Mouse (Mus musculus) stomach, embryonic 15.5 days (tissue): ENCODE data around the gene Gm17455. TPM values are rescaled to one million over a fixed set of nuclear protein-coding genes. Genes with fewer than 3 reads are reported as not detected.

Source experiments
- ATAC-seq: fragments of 200-750 bp; cut with Nextera tagmentation; 2 replicates; pipeline ENCODE4 v1.8.0; 2017; ENCODE audit warnings: low read depth, moderate number of reproducible peaks, moderate TSS enrichment; ENCODE audit not compliant: insufficient read depth, low FRiP score
- H3K27ac ChIP-seq: fragments of 300-500 bp; sonication (generic); 2 replicates; pipeline ENCODE4 v1.5.1; 2015; ENCODE audit warnings: mild to moderate bottlenecking, inconsistent platforms
- H3K27me3 ChIP-seq: fragments of 300-500 bp; sonication (generic); replicated peaks from 2 replicates; pipeline ENCODE4 v1.6.1; 2015; ENCODE audit warnings: inconsistent platforms
- H3K36me3 ChIP-seq: fragments of 300-500 bp; sonication (generic); 2 replicates; pipeline ENCODE4 v1.6.1; 2015; ENCODE audit warnings: inconsistent platforms
- H3K4me1 ChIP-seq: fragments of 300-500 bp; sonication (generic); 2 replicates; pipeline ENCODE4 v1.6.1; 2015; ENCODE audit warnings: inconsistent platforms
- H3K4me2 ChIP-seq: fragments of 300-500 bp; sonication (generic); 2 replicates; pipeline ENCODE4 v1.6.1; 2015; ENCODE audit warnings: mild to moderate bottlenecking, inconsistent platforms
- H3K4me3 ChIP-seq: fragments of 300-500 bp; sonication (generic); replicated peaks from 2 replicates; pipeline ENCODE4 v1.5.1; 2015; ENCODE audit warnings: inconsistent platforms
- H3K9ac ChIP-seq: fragments of 300-500 bp; sonication (generic); 2 replicates; pipeline ENCODE4 v1.6.1; 2015; ENCODE audit warnings: inconsistent platforms
- H3K9me3 ChIP-seq: fragments of 300-500 bp; sonication (generic); 2 replicates; pipeline ENCODE4 v1.6.1; 2016; ENCODE audit warnings: inconsistent platforms
- WGBS: fragments of 180-500 bp; shearing (Covaris S2); methylation state at CpG from one replicate; pipeline ENCODE4 v1.1.7; 2015; 5-methylcytosine and 5-hydroxymethylcytosine counted together
- polyA plus RNA-seq: library from polyadenylated mRNA; unstranded; fragments of >200 nt; fragmentation: Nextera tagmentation; extraction: Ambion mirVana; gene quantifications from 2 replicates; pipeline ENCODE4 v1.2.1, GENCODE M21; 2015

The Gm17455 gene
- polyA plus RNA-seq, 1 experiment from 2014 or later: 0.98 TPM

GRCm38 (mm10) chr10:60361615-60362309, 37.8 kb upstream of the Gm17455 start:
- Histone ChIP-seq H3K4me2 (no peak overlapping the region), H3K4me3 (no peak overlapping the region), H3K36me3 (no peaks in the 10 kb centered on the region), H3K27ac (peak overlapping the region; percentile 12; the same call in 1 of the 2 replicates), H3K4me1 (peaks cover 12% of the 10 kb centered on the region), H3K27me3 (no peaks in the 10 kb centered on the region), H3K9ac (no peak overlapping the region), H3K9me3 (no peaks in the 10 kb centered on the region)
- 45% methylated on average over 12 of the region's 12 CpGs for WGBS
- ATAC-seq: no peak

- no peaks in the 10 kb centered on the region for H3K27me3 ChIP-seq
- peaks cover 12% of the 10 kb centered on the region for H3K4me1 ChIP-seq
- no peak overlapping the region for H3K4me2 ChIP-seq
- no peak for ATAC-seq
- no peaks in the 10 kb centered on the region for H3K9me3 ChIP-seq
- WGBS: 47% methylated on average over 2 of the region's 2 CpGs
- H3K36me3 ChIP-seq: no peaks in the 10 kb centered on the region
- H3K4me3 ChIP-seq: no peak overlapping the region
- no peak overlapping the region for H3K9ac ChIP-seq
- H3K27ac ChIP-seq: 0 out of 2 replicates have a peak overlapping the region, but pooled peaks have one; percentile 12
Measured at GRCm38 (mm10) chr10:60362310-60362628, 37.3 kb upstream of the Gm17455 start.

GRCm38 (mm10) chr10:60363426-60363825, 36.1 kb upstream of the Gm17455 start:
- H3K9ac ChIP-seq: no peak overlapping the region
- H3K4me3 ChIP-seq: no peak overlapping the region
- ATAC-seq: no peak
- peaks cover 12% of the 10 kb centered on the region for H3K4me1 ChIP-seq
- no peaks in the 10 kb centered on the region for H3K9me3 ChIP-seq
- H3K27ac ChIP-seq: no peak overlapping the region
- 60% methylated on average over 6 of the region's 6 CpGs for WGBS
- H3K4me2 ChIP-seq: no peak overlapping the region
- no peaks in the 10 kb centered on the region for H3K27me3 ChIP-seq
- H3K36me3 ChIP-seq: no peaks in the 10 kb centered on the region

GRCm38 (mm10) chr10:60367145-60367544, 32.4 kb upstream of the Gm17455 start:
- Histone ChIP-seq H3K27ac (no peak overlapping the region), H3K4me1 (peaks cover 5% of the 10 kb centered on the region; the same call in 1 of the 2 replicates), H3K36me3 (no peaks in the 10 kb centered on the region), H3K9me3 (no peaks in the 10 kb centered on the region), H3K27me3 (no peaks in the 10 kb centered on the region), H3K4me3 (no peak overlapping the region), H3K9ac (no peak overlapping the region), H3K4me2 (no peak overlapping the region)
- WGBS: 66% methylated on average over 2 of the region's 2 CpGs
- no peak for ATAC-seq

GRCm38 (mm10) chr10:60367904-60368303, 31.6 kb upstream of the Gm17455 start:
- Histone ChIP-seq H3K27me3 (no peaks in the 10 kb centered on the region), H3K27ac (no peak overlapping the region), H3K4me1 (no peaks in the 10 kb centered on the region), H3K36me3 (no peaks in the 10 kb centered on the region), H3K4me3 (no peak overlapping the region), H3K9ac (no peak overlapping the region), H3K9me3 (no peaks in the 10 kb centered on the region), H3K4me2 (no peak overlapping the region)
- ATAC-seq: no peak
- WGBS: 76% methylated on average over 4 of the region's 4 CpGs

- no peak overlapping the region for H3K4me3 ChIP-seq
- WGBS: 82% methylated on average over 6 of the region's 6 CpGs
- H3K27ac ChIP-seq: no peak overlapping the region
- H3K27me3 ChIP-seq: no peaks in the 10 kb centered on the region
- ATAC-seq: no peak
- H3K9me3 ChIP-seq: no peaks in the 10 kb centered on the region
- H3K9ac ChIP-seq: no peak overlapping the region
- H3K4me1 ChIP-seq: peaks cover 6% of the 10 kb centered on the region; the same call in 1 of the 2 replicates
- H3K36me3 ChIP-seq: no peaks in the 10 kb centered on the region
- H3K4me2 ChIP-seq: no peak overlapping the region
Measured at GRCm38 (mm10) chr10:60369405-60369804, 30.1 kb upstream of the Gm17455 start.

- WGBS: 74% methylated on average over 2 of the region's 2 CpGs
- H3K36me3 ChIP-seq: no peaks in the 10 kb centered on the region
- H3K4me3 ChIP-seq: no peak overlapping the region
- H3K27me3 ChIP-seq: no peaks in the 10 kb centered on the region
- no peak for ATAC-seq
- no peak overlapping the region for H3K4me2 ChIP-seq
- H3K4me1 ChIP-seq: peaks cover 6% of the 10 kb centered on the region; the same call in 1 of the 2 replicates
- no peak overlapping the region for H3K9ac ChIP-seq
- no peak overlapping the region for H3K27ac ChIP-seq
- no peaks in the 10 kb centered on the region for H3K9me3 ChIP-seq
Measured at GRCm38 (mm10) chr10:60370098-60370497, 29.4 kb upstream of the Gm17455 start.

GRCm38 (mm10) chr10:60370601-60371061, 28.9 kb upstream of the Gm17455 start:
- no peak for ATAC-seq
- no peak overlapping the region for H3K9ac ChIP-seq
- no peaks in the 10 kb centered on the region for H3K36me3 ChIP-seq

GRCm38 (mm10) chr10:60371596-60372386, 27.7 kb upstream of the Gm17455 start:
- WGBS: 69% methylated on average over 5 of the region's 5 CpGs
- H3K27ac ChIP-seq: no peak overlapping the region
- ATAC-seq: no peak

More at GRCm38 (mm10) chr10:60370601-60371061, 28.9 kb upstream of the Gm17455 start:
- Histone ChIP-seq H3K9me3 (no peaks in the 10 kb centered on the region), H3K4me1 (peaks cover 6% of the 10 kb centered on the region; the same call in 1 of the 2 replicates), H3K27ac (no peak overlapping the region), H3K4me2 (no peak overlapping the region), H3K4me3 (no peak overlapping the region), H3K27me3 (no peaks in the 10 kb centered on the region)
- WGBS: 66% methylated on average over 5 of the region's 5 CpGs

GRCm38 (mm10) chr10:60373543-60373936, 26.0 kb upstream of the Gm17455 start:
- Histone ChIP-seq H3K36me3 (no peaks in the 10 kb centered on the region), H3K4me3 (no peak overlapping the region), H3K9ac (no peak overlapping the region), H3K27ac (0 out of 2 replicates have a peak overlapping the region, but pooled peaks have one; percentile 21), H3K4me2 (no peak overlapping the region), H3K4me1 (peaks cover 6% of the 10 kb centered on the region; the same call in 1 of the 2 replicates), H3K27me3 (no peaks in the 10 kb centered on the region), H3K9me3 (no peaks in the 10 kb centered on the region)
- 41% methylated on average over 6 of the region's 6 CpGs for WGBS
- no peak for ATAC-seq

More at GRCm38 (mm10) chr10:60371596-60372386, 27.7 kb upstream of the Gm17455 start:
- Histone ChIP-seq H3K9me3 (no peaks in the 10 kb centered on the region), H3K36me3 (no peaks in the 10 kb centered on the region), H3K4me1 (peaks cover 6% of the 10 kb centered on the region; the same call in 1 of the 2 replicates), H3K4me3 (no peak overlapping the region), H3K4me2 (no peak overlapping the region), H3K9ac (no peak overlapping the region), H3K27me3 (no peaks in the 10 kb centered on the region)

GRCm38 (mm10) chr10:60373937-60374578, 25.5 kb upstream of the Gm17455 start:
- ATAC-seq: peak; percentile 42; the same call in 1 of the 2 replicates
- WGBS: 49% methylated on average over 8 of the region's 8 CpGs
- no peak overlapping the region for H3K4me2 ChIP-seq
- no peak overlapping the region for H3K4me3 ChIP-seq
- peaks cover 6% of the 10 kb centered on the region; the same call in 1 of the 2 replicates for H3K4me1 ChIP-seq
- H3K27ac ChIP-seq: 0 out of 2 replicates have a peak overlapping the region, but pooled peaks have one; percentile 21
- H3K9me3 ChIP-seq: no peaks in the 10 kb centered on the region
- H3K9ac ChIP-seq: no peak overlapping the region
- H3K36me3 ChIP-seq: no peaks in the 10 kb centered on the region
- no peaks in the 10 kb centered on the region for H3K27me3 ChIP-seq
